Mouse (Mus musculus) hindbrain, embryonic 12.5 days (tissue): ENCODE data around the gene Psmb9. TPM values are rescaled to one million over a fixed set of nuclear protein-coding genes. Genes with fewer than 3 reads are reported as not detected.

Experiments
- ATAC-seq: fragments of 200-750 bp; cut with Nextera tagmentation; 2 replicates; pipeline ENCODE4 v1.8.0; 2017; ENCODE audit warnings: moderate TSS enrichment; ENCODE audit not compliant: low FRiP score
- H3K27ac ChIP-seq: fragments of 300-500 bp; sonication (generic); 2 replicates; pipeline ENCODE4 v1.5.1; 2016; ENCODE audit warnings: mild to moderate bottlenecking
- H3K27me3 ChIP-seq: fragments of 300-500 bp; sonication (generic); 2 replicates; pipeline ENCODE4 v1.6.1; 2016; ENCODE audit warnings: mild to moderate bottlenecking
- H3K36me3 ChIP-seq: fragments of 300-500 bp; sonication (generic); 2 replicates; pipeline ENCODE4 v1.6.1; 2016; ENCODE audit warnings: mild to moderate bottlenecking
- H3K4me1 ChIP-seq: fragments of 300-500 bp; sonication (generic); 2 replicates; pipeline ENCODE4 v1.6.1; 2016
- H3K4me2 ChIP-seq: fragments of 300-500 bp; sonication (generic); replicated peaks from 2 replicates; pipeline ENCODE4 v1.6.1; 2016; ENCODE audit warnings: mild to moderate bottlenecking
- H3K4me3 ChIP-seq: fragments of 300-500 bp; sonication (generic); 2 replicates; pipeline ENCODE4 v1.5.1; 2016; ENCODE audit warnings: mild to moderate bottlenecking
- H3K9ac ChIP-seq: fragments of 300-500 bp; sonication (generic); 2 replicates; pipeline ENCODE4 v1.6.1; 2016; ENCODE audit warnings: mild to moderate bottlenecking, moderate library complexity
- H3K9me3 ChIP-seq: fragments of 300-500 bp; sonication (generic); replicated peaks from 2 replicates; pipeline ENCODE4 v1.6.1; 2016; ENCODE audit warnings: mild to moderate bottlenecking
- WGBS: fragments of 180-500 bp; shearing (Covaris S2); methylation state at CpG from one replicate; pipeline ENCODE4 v1.1.7; 2016; 5-methylcytosine and 5-hydroxymethylcytosine counted together
- polyA plus RNA-seq: library from polyadenylated mRNA; unstranded; fragments of >200 nt; fragmentation: Nextera tagmentation; extraction: Ambion mirVana; gene quantifications from 2 replicates; pipeline ENCODE4 v1.2.1, GENCODE M21; 2016

The Psmb9 gene
- polyA plus RNA-seq, 1 experiment from 2014 or later, result 1.0 TPM

GRCm38 (mm10) chr17:34196491-34196890 lies 8.9 kb upstream of the Psmb9 start:
- H3K4me3 ChIP-seq, result no peak overlapping the region
- H3K36me3 ChIP-seq, result no peaks in the 10 kb centered on the region
- 35% methylated on average over 12 of the region's 12 CpGs for WGBS
- no peak overlapping the region for H3K9ac ChIP-seq
- H3K4me1 ChIP-seq, result peaks cover 12% of the 10 kb centered on the region
- H3K9me3 ChIP-seq, result no peaks in the 10 kb centered on the region
- H3K27ac ChIP-seq, result no peak overlapping the region
- peaks cover 97% of the 10 kb centered on the region for H3K27me3 ChIP-seq
- peak overlapping the region; percentile 64; the same call in 1 of the 2 replicates for H3K4me2 ChIP-seq
- ATAC-seq, result no peak

- H3K4me2 ChIP-seq, result no peak overlapping the region
- peaks cover 12% of the 10 kb centered on the region for H3K4me1 ChIP-seq
- H3K27me3 ChIP-seq, result peaks cover 99% of the 10 kb centered on the region
- no peaks in the 10 kb centered on the region for H3K36me3 ChIP-seq
- WGBS, result 90% methylated on average over 4 of the region's 4 CpGs
- no peaks in the 10 kb centered on the region for H3K9me3 ChIP-seq
- H3K4me3 ChIP-seq, result no peak overlapping the region
- H3K9ac ChIP-seq, result no peak overlapping the region
- H3K27ac ChIP-seq, result no peak overlapping the region
- ATAC-seq, result no peak
These were observed 7.2 kb upstream of the Psmb9 start for GRCm38 (mm10) chr17:34194723-34195122.

DNA sequence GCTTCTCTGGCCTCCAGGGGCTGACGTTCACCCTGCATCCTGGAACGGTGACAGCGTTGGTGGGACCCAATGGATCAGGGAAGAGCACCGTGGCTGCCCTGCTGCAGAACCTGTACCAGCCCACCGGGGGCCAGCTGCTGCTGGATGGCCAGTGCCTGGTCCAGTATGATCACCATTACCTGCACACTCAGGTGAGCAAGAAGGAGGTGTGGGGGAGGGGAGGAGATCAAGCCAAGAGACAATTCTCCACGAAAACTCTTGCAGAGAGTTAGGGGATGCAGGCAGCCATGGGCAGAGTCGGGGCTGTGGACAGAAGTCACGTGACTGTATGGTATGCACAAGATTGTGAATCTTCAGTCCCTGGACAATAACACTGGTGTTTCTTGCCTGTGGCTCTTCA lies 5.9 kb upstream of the Psmb9 start:
- Histone ChIP-seq H3K4me1 (peaks cover 12% of the 10 kb centered on the region), H3K9ac (no peak overlapping the region), H3K4me3 (no peak overlapping the region), H3K27ac (no peak overlapping the region), H3K9me3 (no peaks in the 10 kb centered on the region), H3K27me3 (peaks cover 98% of the 10 kb centered on the region), H3K36me3 (no peaks in the 10 kb centered on the region), H3K4me2 (no peak overlapping the region)
- no peak for ATAC-seq
- 54% methylated on average over 8 of the region's 8 CpGs for WGBS

DNA sequence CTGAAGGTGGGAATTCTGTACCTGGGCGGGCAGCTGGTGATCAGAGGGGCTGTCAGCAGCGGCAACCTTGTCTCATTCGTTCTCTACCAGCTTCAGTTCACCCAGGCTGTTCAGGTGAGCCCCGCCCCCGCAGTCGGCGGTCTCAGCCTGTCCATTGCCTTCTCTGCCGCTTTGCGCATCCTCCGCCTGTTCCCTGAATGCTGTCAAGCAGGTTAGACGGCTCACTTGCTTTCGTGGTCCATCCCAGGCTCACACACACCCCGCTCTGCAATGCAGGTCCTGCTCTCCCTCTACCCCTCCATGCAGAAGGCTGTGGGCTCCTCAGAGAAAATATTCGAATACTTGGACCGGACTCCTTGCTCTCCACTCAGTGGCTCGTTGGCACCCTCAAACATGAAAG lies 5.3 kb upstream of the Psmb9 start:
- H3K9me3 ChIP-seq, result no peaks in the 10 kb centered on the region
- no peak for ATAC-seq
- no peaks in the 10 kb centered on the region for H3K36me3 ChIP-seq
- H3K4me1 ChIP-seq, result peaks cover 11% of the 10 kb centered on the region
- H3K4me3 ChIP-seq, result no peak overlapping the region
- H3K9ac ChIP-seq, result no peak overlapping the region
- H3K4me2 ChIP-seq, result no peak overlapping the region
- H3K27ac ChIP-seq, result no peak overlapping the region
- H3K27me3 ChIP-seq, result peaks cover 98% of the 10 kb centered on the region
- WGBS, result 31% methylated on average over 16 of the region's 16 CpGs

- Histone ChIP-seq H3K9me3 (no peaks in the 10 kb centered on the region), H3K27me3 (peaks cover 96% of the 10 kb centered on the region), H3K36me3 (no peaks in the 10 kb centered on the region), H3K4me2 (no peak overlapping the region), H3K9ac (no peak overlapping the region), H3K4me1 (peaks cover 17% of the 10 kb centered on the region), H3K4me3 (no peak overlapping the region), H3K27ac (no peak overlapping the region)
- no peak for ATAC-seq
- WGBS, result 77% methylated on average over 6 of the region's 6 CpGs
These were observed 1.4 kb upstream of the Psmb9 start for GRCm38 (mm10) chr17:34188986-34189385.

- Histone ChIP-seq H3K4me2 (peak overlapping the region; percentile 84), H3K9ac (peak overlapping the region; percentile 45), H3K36me3 (no peaks in the 10 kb centered on the region), H3K27ac (no peak overlapping the region), H3K27me3 (peaks cover 96% of the 10 kb centered on the region), H3K4me1 (peaks cover 17% of the 10 kb centered on the region), H3K9me3 (no peaks in the 10 kb centered on the region), H3K4me3 (peak overlapping the region; percentile 39)
- ATAC-seq, result no peak
- 3% methylated on average over 20 of the region's 20 CpGs for WGBS
These were observed 446 bp upstream of the Psmb9 start for GRCm38 (mm10) chr17:34188010-34188409.

DNA sequence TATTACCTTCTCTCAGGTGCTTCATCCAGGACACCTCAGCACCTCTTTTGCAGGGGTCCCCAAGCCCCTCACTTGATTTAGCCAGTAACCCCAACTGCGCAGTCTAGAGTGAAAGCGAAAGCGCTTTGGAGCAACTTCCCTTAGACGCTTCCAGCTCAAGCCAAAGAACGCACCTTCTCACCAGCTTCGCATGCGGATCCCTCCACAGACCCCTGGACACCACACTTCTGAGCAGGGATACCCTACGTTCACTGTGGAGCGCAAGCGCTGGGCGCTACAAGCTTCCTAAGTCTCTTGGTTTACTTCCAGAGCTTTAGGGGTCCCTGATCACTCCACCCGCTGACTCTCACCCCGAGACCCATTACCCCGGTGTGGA lies 691 bp downstream of the Psmb9 start:
- WGBS, result 2% methylated on average over 14 of the region's 14 CpGs
- 0 out of 2 replicates have a peak, but pooled peaks have one; percentile 29 for ATAC-seq
- peak overlapping the region; percentile 84 for H3K4me2 ChIP-seq
- no peak overlapping the region for H3K27ac ChIP-seq
- H3K4me3 ChIP-seq, result peak overlapping the region; percentile 39
- peak overlapping the region; percentile 47 for H3K9ac ChIP-seq
- no peaks in the 10 kb centered on the region for H3K36me3 ChIP-seq
- H3K9me3 ChIP-seq, result no peaks in the 10 kb centered on the region
- peaks cover 17% of the 10 kb centered on the region for H3K4me1 ChIP-seq
- H3K27me3 ChIP-seq, result peaks cover 84% of the 10 kb centered on the region

- H3K4me1 ChIP-seq, result peaks cover 17% of the 10 kb centered on the region
- no peak overlapping the region for H3K4me2 ChIP-seq
- H3K27me3 ChIP-seq, result peaks cover 71% of the 10 kb centered on the region
- 85% methylated on average over 9 of the region's 9 CpGs for WGBS
- no peaks in the 10 kb centered on the region for H3K9me3 ChIP-seq
- ATAC-seq, result no peak
- H3K4me3 ChIP-seq, result no peak overlapping the region
- H3K27ac ChIP-seq, result no peak overlapping the region
- no peaks in the 10 kb centered on the region for H3K36me3 ChIP-seq
- H3K9ac ChIP-seq, result no peak overlapping the region
These were observed 2.0 kb downstream of the Psmb9 start for GRCm38 (mm10) chr17:34185526-34185925.

GRCm38 (mm10) chr17:34183564-34184219 lies 3.9 kb downstream of the Psmb9 start:
- Histone ChIP-seq H3K4me3 (no peak overlapping the region), H3K36me3 (no peaks in the 10 kb centered on the region), H3K27ac (no peak overlapping the region), H3K4me1 (peaks cover 17% of the 10 kb centered on the region), H3K9me3 (no peaks in the 10 kb centered on the region), H3K4me2 (no peak overlapping the region), H3K27me3 (peaks cover 52% of the 10 kb centered on the region), H3K9ac (no peak overlapping the region)
- ATAC-seq, result no peak
- 84% methylated on average over 15 of the region's 15 CpGs for WGBS

DNA sequence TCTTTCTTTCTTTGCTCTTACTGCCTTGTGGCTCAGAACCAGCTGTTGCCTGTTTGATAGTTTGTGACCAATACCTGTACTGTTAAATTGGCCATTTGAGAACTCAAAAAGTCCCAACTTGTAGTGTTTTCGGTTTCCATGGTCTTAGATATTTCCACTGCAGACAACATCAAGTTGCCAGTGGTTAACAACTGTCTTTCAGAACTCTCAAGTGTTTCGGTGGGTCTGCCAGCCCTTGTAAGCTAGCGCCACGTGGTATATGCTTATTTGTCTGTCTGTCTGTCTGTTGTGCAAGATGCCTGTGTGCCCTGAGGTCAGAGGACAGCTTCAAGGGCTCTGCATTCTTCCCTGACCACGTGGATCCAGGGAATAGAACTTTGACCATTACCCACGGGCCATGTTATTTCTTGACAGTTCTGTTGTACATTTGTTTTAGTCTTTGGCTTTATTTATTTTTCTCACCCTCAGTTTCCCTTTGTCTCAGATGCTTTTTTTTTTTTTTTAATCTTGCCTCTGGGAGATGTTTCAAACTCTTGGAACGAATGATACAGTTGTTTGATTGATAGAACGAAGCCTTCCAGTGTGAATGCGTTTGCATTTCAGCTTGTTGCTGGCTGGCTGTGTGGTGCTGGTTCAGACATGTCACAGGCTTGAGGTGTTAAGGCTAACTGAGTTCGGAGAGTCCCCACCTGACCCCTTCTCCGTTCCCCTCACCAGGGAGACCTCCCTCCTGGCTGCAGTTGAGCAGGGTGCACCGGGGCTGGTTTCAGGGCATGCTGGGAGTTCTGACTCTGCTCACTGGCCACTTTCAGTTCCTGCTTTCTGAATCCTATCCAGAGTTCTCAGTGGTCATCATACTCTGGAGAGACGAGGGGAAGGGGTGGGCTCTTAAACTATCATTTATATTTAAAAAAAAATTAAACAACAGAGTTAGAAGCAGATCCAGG lies 7.4 kb downstream of the Psmb9 start:
- Histone ChIP-seq H3K36me3 (no peaks in the 10 kb centered on the region), H3K9ac (no peak overlapping the region), H3K27ac (no peak overlapping the region), H3K4me2 (no peak overlapping the region), H3K4me1 (no peaks in the 10 kb centered on the region), H3K9me3 (no peaks in the 10 kb centered on the region), H3K4me3 (no peak overlapping the region), H3K27me3 (peaks cover 20% of the 10 kb centered on the region)
- 77% methylated on average over 13 of the region's 13 CpGs for WGBS
- ATAC-seq, result no peak

DNA sequence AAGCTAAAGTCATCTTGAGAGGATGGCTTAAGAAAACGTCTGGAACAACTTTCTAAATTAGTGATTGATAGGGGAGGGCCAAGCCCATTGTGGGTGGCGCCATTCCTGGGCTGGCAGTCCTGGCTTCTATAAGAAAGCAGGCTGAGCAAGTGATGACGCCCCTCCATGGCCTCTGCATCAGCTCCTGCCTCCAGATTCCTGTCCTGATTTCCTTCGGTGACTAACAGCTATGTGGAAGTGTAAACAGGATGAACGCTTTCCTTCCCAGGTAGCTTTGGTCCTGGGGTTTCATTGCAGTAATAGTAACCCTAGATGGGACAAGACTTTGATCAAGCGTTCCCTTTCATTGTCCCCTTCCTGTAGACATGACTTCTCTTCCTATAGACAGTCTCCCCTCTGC lies 8.5 kb downstream of the Psmb9 start:
- no peak overlapping the region for H3K4me3 ChIP-seq
- whole genome bisulfite sequencing, result 71% methylated on average over 6 of the region's 6 CpGs
- no peak overlapping the region for H3K27ac ChIP-seq
- no peaks in the 10 kb centered on the region for H3K4me1 ChIP-seq
- ATAC-seq, result no peak
- H3K27me3 ChIP-seq, result peaks cover 14% of the 10 kb centered on the region
- no peaks in the 10 kb centered on the region for H3K9me3 ChIP-seq
- H3K9ac ChIP-seq, result no peak overlapping the region
- H3K4me2 ChIP-seq, result no peak overlapping the region
- no peaks in the 10 kb centered on the region for H3K36me3 ChIP-seq

- WGBS, result 64% methylated on average over 4 of the region's 4 CpGs
- ATAC-seq, result no peak
These were observed 10.4 kb downstream of the Psmb9 start for GRCm38 (mm10) chr17:34177179-34177578.

More at GRCm38 (mm10) chr17:34177179-34177578, 10.4 kb downstream of the Psmb9 start:
- Histone ChIP-seq H3K9me3 (no peaks in the 10 kb centered on the region), H3K27me3 (peaks cover 4% of the 10 kb centered on the region; the same call in 1 of the 2 replicates), H3K4me1 (no peaks in the 10 kb centered on the region), H3K4me2 (no peak overlapping the region), H3K36me3 (no peaks in the 10 kb centered on the region), H3K9ac (no peak overlapping the region), H3K27ac (no peak overlapping the region), H3K4me3 (no peak overlapping the region)
